Mouse (Mus musculus): ENCODE measurements around the gene Tiprl.

Gene Tiprl

DNA sequence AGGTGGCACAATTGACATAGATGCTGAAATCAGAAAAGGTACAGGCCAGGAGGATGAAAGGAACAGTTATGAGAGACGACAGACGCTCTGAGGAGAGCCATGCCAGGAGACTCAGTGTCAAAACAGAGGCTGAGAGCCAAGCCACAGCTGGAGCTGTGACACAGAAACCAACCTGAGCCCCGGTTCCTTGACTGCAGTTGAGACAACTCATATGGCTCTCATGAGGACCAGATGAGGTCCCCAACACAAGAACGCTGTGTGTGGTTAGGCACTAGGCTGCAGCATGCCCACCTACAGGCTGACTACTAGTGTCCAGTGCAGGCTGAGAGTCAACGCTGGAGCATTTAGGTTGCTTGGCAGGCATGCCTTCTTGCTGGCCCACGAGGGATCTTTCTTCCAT, 58.7 kb downstream of the Tiprl start:
- in situ Hi-C loops (cut with MseI, MboI) = no loop called here

DNA sequence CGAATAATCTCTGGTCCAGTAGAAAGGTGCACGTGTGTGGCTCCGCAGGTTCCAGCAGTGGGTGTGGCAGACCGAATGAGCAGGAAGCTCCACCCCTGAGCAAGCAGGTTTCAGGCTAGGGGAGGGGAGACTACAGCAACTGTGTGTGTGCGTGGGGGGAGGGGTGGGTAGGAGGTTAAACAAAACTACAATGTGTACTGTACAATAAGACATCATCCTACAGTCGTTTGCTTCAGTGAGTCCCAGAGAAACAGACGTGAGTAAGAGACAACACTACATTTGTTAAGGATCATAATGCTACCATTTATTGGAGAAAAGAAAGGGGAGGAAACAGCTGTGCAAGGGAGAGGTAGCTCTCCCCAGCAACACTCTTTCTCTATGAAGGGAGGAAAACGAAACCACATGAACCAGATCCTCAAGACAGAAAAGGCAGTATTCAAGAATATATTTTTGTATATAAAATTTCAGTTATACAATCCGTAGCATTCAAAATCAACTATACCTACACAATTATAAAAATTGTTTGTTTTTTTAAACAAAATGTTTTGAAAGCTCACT, 62.7 kb downstream of the Tiprl start:
- in situ Hi-C loops (cut with MseI, MboI) = no loop called here

DNA sequence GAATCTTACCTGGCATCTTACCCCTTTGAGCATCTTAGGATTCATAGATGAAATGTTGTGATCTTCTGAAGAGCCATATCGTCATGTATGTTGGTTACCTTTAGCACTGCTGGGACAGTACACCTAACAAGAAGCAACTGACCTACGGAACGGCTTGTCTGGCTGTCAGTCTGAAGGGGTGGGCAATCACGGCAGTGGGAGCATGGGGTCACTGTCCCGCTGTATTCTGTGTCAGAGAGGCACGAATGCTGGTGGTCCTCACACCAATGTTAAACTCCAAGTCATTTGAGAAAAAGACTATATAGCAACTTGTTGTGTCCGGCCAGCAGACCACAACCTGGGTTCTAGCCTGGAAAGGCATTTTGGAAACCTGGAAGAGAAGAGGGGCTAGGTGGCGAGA, 65.5 kb downstream of the Tiprl start:
- in situ Hi-C loops (cut with MseI, MboI) = no loop called here

DNA sequence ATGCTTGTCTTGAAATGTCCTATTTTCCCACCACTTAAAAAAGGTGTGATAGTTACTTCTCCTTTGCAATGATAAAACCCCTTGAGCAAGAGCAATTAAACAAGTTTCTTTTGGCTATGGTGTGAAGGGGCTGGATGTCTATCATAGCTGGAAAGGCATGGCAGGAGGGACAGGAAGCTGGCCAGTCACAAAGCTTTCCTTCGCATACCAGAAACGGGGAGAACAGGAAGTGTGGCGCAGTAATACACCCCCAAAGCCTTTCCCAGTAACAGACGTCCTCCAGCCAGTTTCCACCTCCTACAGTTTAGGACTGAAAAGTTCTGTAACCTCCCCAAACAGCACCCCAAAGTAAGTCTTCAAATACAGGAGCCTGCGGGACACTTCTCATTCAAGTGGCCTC, 66.6 kb downstream of the Tiprl start:
- in situ Hi-C loops (cut with MseI, MboI) = no loop called here

DNA sequence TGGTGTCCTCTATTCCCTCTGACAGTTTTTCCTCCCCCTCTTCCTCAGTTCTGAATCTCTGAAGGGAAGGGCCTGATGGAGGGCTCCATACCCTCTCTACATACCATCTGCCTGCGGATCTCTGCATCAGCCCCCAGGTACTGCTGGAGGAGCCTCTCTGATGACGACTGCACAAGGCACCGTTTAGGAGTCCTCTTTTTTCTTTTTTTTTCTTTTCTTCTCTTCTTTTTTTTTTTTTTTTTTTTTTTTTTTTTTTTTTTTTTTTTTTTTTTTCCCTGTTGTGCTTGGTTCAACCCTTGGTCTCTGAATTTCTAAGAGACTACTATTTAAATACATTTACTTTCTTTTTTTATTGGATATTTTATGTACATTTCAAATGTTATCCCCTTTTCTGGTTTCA, 67.3 kb downstream of the Tiprl start:
- in situ Hi-C loops (cut with MseI, MboI) = no loop called here

DNA sequence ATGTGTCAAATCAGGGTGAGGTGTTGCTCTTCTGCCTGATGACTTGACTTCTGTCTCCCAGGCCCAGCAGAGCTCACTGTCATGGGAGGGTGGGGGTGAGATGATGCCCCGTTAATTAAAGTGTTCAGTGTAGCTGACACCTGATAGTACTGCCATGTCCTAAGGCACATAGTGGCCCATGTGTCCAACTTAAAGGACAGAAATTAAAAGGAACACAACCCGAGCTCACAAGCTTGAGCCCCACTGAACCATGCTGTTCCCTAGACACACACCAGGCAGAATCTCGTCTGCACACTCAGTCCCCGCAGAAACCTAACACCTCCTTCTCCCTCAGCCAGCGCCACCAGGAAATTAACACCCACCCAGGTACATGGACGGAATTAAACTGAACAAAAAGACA, 71.9 kb downstream of the Tiprl start:
- in situ Hi-C loops (cut with MseI, MboI) = no loop called here
